Mouse (Mus musculus): ENCODE results near the gene Atp2a2. TPM values are rescaled to one million over a fixed set of nuclear protein-coding genes. Genes with fewer than 3 reads are reported as not detected.

The Atp2a2 gene
- polyA plus RNA-seq, 1 experiment from 2014 or later, result 29.1 TPM

DNA sequence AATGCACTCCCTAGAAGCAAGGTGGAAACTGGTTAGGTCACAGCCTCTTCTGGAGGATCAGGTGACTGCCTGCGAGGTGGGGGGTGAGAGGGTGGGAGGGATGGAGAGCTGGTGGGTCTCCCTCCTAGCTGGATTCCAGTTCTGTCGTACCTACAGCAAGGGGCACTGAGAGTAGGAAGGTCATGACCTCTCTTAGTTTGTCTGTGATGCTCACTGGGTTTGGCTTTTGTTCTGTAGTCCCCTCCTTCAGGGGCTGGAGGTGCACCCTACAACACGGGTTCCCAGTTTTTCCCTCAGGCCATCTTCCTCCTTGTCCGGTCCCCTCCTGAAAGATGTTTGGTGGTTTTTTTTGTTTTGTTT is 1.7 kb upstream of the Atp2a2 start:
- WGBS, result 33% methylated on average over 4 of the region's 4 CpGs
- H3K27ac ChIP-seq, result no peak overlapping the region

DNA sequence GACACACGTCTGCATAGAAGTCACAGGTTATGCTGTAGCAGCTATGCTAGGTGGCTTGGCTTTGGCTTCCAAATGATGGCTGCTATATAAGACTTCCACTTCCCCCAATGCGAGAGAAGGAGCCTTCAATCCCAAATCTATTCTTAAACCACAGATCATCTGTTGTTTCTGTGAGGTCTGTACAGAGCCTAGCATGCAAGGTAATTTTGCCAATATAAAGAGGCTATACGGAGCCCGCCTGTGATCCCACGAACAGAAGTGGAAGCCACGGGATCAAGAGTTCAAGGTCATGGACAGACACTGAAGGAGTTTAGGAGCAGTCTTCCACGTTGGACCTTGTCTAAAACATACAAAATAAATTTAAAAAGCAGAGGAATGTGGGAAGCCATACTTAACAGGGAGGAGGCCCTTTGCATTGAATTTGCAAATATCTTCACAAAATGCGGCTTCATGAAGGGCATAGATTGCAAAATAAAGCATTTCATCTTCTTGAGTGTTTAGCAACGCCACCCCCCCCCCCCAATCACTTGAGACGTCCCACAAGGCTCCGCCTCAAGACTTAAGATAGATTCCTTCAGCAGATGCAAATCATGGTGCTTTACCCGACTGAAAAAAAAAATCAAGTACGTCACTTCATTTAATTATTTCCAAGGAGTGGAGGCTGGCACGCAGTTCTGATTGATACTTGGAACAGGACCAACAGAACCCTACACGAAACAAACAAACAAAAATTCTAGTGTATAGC is 1.2 kb upstream of the Atp2a2 start:
- peak overlapping the region; percentile 86 for H3K4me2 ChIP-seq
- H3K36me3 ChIP-seq, result no peaks in the 10 kb centered on the region; the same call in 1 of the 2 replicates
- peak overlapping the region; percentile 79 for H3K9ac ChIP-seq
- peaks cover 23% of the 10 kb centered on the region for H3K4me1 ChIP-seq
- H3K27me3 ChIP-seq, result no peaks in the 10 kb centered on the region
- 37% methylated on average over 15 of the region's 15 CpGs for WGBS
- H3K9me3 ChIP-seq, result no peaks in the 10 kb centered on the region
- peak overlapping the region; percentile 91 for H3K27ac ChIP-seq
- no peak for ATAC-seq (ENCODE audit: insufficient number of reproducible peaks, low FRiP score, low TSS enrichment, low read depth)
- H3K4me3 ChIP-seq, result peak overlapping the region; percentile 82

More for the DNA sequence above, 1.7 kb upstream of the Atp2a2 start:
- no peak for ATAC-seq (ENCODE audit: insufficient number of reproducible peaks, low FRiP score, low TSS enrichment, low read depth)
- H3K9ac ChIP-seq, result no peak overlapping the region
- H3K4me1 ChIP-seq, result peaks cover 20% of the 10 kb centered on the region
- no peak overlapping the region for H3K4me2 ChIP-seq
- H3K36me3 ChIP-seq, result no peaks in the 10 kb centered on the region
- H3K9me3 ChIP-seq, result no peaks in the 10 kb centered on the region
- no peak overlapping the region for H3K4me3 ChIP-seq
- no peaks in the 10 kb centered on the region for H3K27me3 ChIP-seq

DNA sequence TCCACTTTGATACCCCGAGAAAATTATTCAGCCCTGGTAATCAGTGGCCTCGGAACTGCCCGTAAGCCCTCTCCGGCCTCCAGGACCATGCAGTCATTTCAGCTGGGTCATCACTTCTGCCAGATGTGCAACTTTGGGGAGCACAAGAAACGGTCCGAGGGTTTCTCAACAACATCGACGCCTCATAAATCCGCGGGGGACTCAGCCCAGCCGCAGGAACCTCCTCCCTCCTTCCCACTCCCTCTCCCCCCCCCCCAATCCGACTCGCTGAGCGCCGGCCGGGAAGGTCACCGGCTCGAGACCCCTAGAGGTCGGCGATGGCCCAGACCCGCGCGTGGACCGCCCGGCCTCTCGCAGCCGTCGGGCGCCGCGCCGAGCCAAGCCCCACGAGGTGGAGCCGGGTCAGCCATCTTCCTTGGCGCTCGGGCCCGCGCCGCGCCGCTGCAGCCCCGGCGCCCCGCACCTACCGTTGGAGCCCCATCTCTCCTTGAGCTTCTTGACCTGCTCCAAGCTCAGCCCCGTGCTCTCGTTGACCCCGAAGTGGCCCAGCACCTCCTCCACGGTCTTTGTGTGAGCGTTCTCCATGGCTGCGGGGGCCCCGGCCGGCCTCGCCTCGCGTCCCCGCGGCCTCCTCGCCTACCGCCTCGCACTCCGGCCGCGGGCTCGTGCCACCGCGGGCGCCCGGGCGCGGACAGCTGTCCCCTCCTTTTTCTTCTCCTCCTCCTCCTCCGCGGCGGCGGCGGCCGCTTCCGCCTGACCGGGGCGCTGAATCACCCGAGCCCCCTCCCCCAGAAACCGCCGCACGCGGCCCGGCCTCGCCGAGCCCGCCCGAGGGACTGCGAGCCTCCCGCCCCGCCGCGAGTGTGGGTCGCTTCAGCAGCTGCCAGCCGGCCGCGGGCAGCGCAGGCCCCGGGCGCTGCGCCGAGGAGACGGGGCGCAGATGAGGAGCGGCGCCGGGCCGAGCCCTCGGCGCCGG is 636 bp downstream of the Atp2a2 start:
- WGBS, result under 1% methylated on average over 109 of the region's 113 CpGs
- H3K4me3 ChIP-seq, result peak overlapping the region; percentile 82
- H3K36me3 ChIP-seq, result peaks cover 9% of the 10 kb centered on the region
- ATAC-seq (ENCODE audit: insufficient number of reproducible peaks, low FRiP score, low TSS enrichment, low read depth), result peak; percentile 27
- no peaks in the 10 kb centered on the region for H3K27me3 ChIP-seq
- peaks cover 26% of the 10 kb centered on the region for H3K4me1 ChIP-seq
- no peaks in the 10 kb centered on the region for H3K9me3 ChIP-seq
- H3K4me2 ChIP-seq, result peak overlapping the region; percentile 44
- H3K9ac ChIP-seq, result peak overlapping the region; percentile 90
- H3K27ac ChIP-seq, result peak overlapping the region; percentile 99

- Histone ChIP-seq H3K27ac (peak overlapping the region; percentile 99; the same call in 1 of the 2 replicates), H3K4me1 (peaks cover 26% of the 10 kb centered on the region), H3K4me2 (peak overlapping the region; percentile 44), H3K27me3 (no peaks in the 10 kb centered on the region), H3K36me3 (peaks cover 17% of the 10 kb centered on the region), H3K9ac (peak overlapping the region; percentile 90), H3K4me3 (peak overlapping the region; percentile 82), H3K9me3 (no peaks in the 10 kb centered on the region)
- no peak for ATAC-seq (ENCODE audit: insufficient number of reproducible peaks, low FRiP score, low TSS enrichment, low read depth)
- WGBS, result 19% methylated on average over 5 of the region's 5 CpGs
Observed at GRCm38 (mm10) chr5:122500563-122500962, 1.5 kb downstream of the Atp2a2 start.

GRCm38 (mm10) chr5:122500141-122500540 is 1.9 kb downstream of the Atp2a2 start:
- no peaks in the 10 kb centered on the region for H3K9me3 ChIP-seq
- no peak for ATAC-seq (ENCODE audit: insufficient number of reproducible peaks, low FRiP score, low TSS enrichment, low read depth)
- H3K9ac ChIP-seq, result no peak overlapping the region
- H3K36me3 ChIP-seq, result peaks cover 18% of the 10 kb centered on the region
- H3K4me2 ChIP-seq, result peak overlapping the region; percentile 44
- no peaks in the 10 kb centered on the region for H3K27me3 ChIP-seq
- peaks cover 26% of the 10 kb centered on the region for H3K4me1 ChIP-seq
- H3K27ac ChIP-seq, result no peak overlapping the region
- peak overlapping the region; percentile 82 for H3K4me3 ChIP-seq
- 40% methylated on average over 4 of the region's 4 CpGs for WGBS

DNA sequence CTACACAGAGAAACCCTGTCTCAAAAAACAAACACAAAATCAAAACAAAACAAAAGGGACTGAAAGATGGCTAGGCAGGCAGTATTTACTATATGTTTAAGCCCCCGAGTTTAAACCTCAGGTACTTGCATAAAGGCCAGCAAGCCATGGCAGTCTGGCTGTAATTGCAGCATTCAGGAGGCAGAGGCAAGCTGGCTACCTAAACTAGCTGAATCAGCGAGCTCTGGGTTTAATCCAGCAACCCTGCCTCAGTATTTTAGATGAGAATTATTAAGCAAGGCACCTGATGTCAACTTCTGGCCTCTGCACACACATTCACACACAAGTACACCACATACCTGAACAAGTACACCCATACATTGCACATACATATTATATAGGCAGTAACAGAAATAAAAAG is 4.0 kb downstream of the Atp2a2 start:
- no peak overlapping the region for H3K4me2 ChIP-seq
- WGBS, result 49% methylated on average over 2 of the region's 2 CpGs
- no peak overlapping the region for H3K4me3 ChIP-seq
- no peaks in the 10 kb centered on the region for H3K27me3 ChIP-seq
- peaks cover 28% of the 10 kb centered on the region for H3K36me3 ChIP-seq
- peaks cover 19% of the 10 kb centered on the region for H3K4me1 ChIP-seq
- H3K9ac ChIP-seq, result no peak overlapping the region
- H3K27ac ChIP-seq, result no peak overlapping the region
- no peak for ATAC-seq (ENCODE audit: insufficient number of reproducible peaks, low FRiP score, low TSS enrichment, low read depth)
- H3K9me3 ChIP-seq, result no peaks in the 10 kb centered on the region

DNA sequence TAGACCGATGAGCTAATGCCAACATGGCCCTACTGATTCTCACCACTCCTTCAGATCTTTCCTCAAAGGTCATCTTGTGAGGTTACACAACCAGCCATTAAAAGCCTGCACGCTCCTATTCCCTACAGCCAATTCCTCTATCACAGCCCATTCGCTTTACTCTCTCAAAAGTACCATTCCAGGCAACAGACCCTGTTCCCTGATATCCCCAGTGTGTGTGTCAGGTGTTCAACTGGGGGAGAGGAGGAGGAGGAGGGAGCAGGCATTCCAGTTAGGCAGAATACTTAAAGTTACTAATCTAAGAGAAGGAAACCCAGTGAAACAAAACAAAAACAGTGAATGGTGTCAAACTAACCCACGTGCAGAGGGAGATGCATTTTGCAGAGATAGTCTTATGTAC is 5.0 kb downstream of the Atp2a2 start:
- H3K4me2 ChIP-seq, result no peak overlapping the region
- no peak for ATAC-seq (ENCODE audit: insufficient number of reproducible peaks, low FRiP score, low TSS enrichment, low read depth)
- no peaks in the 10 kb centered on the region for H3K27me3 ChIP-seq
- peaks cover 14% of the 10 kb centered on the region for H3K4me1 ChIP-seq
- H3K4me3 ChIP-seq, result no peak overlapping the region
- H3K9ac ChIP-seq, result no peak overlapping the region
- 84% methylated on average over 4 of the region's 4 CpGs for WGBS
- H3K27ac ChIP-seq, result no peak overlapping the region
- H3K36me3 ChIP-seq, result peaks cover 37% of the 10 kb centered on the region
- H3K9me3 ChIP-seq, result no peaks in the 10 kb centered on the region

DNA sequence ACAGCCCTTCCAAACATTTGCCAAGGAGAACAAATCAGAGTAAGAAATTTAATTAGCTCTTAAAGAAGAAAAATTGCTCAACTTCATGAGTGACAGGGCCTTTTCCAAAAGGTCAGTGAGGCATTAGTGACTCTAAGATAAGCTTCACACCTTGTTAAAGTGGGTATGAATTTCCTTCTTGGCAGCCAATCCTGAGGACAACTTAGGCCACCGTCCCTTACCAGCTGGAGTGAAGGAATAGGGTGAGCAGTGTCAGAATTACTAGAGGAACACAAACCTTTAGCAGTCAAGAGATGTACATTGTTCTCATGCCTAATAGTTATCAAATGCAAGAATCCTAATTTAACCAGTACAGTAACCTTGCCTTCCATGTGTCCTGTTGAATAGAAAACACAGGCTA is 7.6 kb downstream of the Atp2a2 start:
- 44% methylated on average over 1 of the region's 1 CpGs for WGBS
- no peak overlapping the region for H3K9ac ChIP-seq
- no peak for ATAC-seq (ENCODE audit: insufficient number of reproducible peaks, low FRiP score, low TSS enrichment, low read depth)

GRCm38 (mm10) chr5:122493035-122493434 is 9.0 kb downstream of the Atp2a2 start:
- Histone ChIP-seq H3K27me3 (no peaks in the 10 kb centered on the region), H3K4me1 (peaks cover 2% of the 10 kb centered on the region; the same call in 1 of the 2 replicates), H3K4me2 (no peak overlapping the region), H3K27ac (no peak overlapping the region), H3K9me3 (no peaks in the 10 kb centered on the region), H3K9ac (no peak overlapping the region), H3K4me3 (no peak overlapping the region), H3K36me3 (peaks cover 70% of the 10 kb centered on the region)
- 86% methylated on average over 2 of the region's 2 CpGs for WGBS
- ATAC-seq (ENCODE audit: insufficient number of reproducible peaks, low FRiP score, low TSS enrichment, low read depth), result no peak

More for the DNA sequence above, 7.6 kb downstream of the Atp2a2 start:
- H3K36me3 ChIP-seq, result peaks cover 56% of the 10 kb centered on the region
- H3K4me1 ChIP-seq, result peaks cover 8% of the 10 kb centered on the region
- no peaks in the 10 kb centered on the region for H3K27me3 ChIP-seq
- H3K4me2 ChIP-seq, result no peak overlapping the region
- H3K4me3 ChIP-seq, result no peak overlapping the region
- no peak overlapping the region for H3K27ac ChIP-seq
- no peaks in the 10 kb centered on the region for H3K9me3 ChIP-seq

DNA sequence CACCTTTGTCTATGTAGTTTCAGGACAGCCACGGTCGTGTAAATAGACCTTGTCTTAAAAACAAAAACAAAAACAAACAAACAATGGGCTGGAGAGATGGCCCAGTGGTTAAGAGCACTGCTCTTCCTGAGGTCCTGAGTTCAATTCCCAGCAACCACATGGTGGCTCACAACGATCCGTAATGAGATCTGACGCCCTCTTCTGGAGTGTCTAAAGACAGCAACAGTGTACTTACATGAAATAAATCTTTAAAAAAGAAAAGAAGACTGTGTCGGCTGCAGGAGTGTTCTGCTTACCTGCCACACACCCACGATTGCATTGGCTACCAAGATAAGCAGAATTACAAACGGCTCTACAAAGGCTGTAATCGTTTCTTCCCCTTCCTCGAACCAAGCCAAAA is 10.6 kb downstream of the Atp2a2 start:
- H3K9me3 ChIP-seq, result no peaks in the 10 kb centered on the region
- no peak for ATAC-seq (ENCODE audit: insufficient number of reproducible peaks, low FRiP score, low TSS enrichment, low read depth)
- 84% methylated on average over 10 of the region's 10 CpGs for WGBS
- H3K4me3 ChIP-seq, result no peak overlapping the region
- no peak overlapping the region for H3K9ac ChIP-seq
- no peak overlapping the region for H3K27ac ChIP-seq
- H3K4me1 ChIP-seq, result no peaks in the 10 kb centered on the region
- H3K36me3 ChIP-seq, result peaks cover 71% of the 10 kb centered on the region
- no peaks in the 10 kb centered on the region for H3K27me3 ChIP-seq
- H3K4me2 ChIP-seq, result no peak overlapping the region

- Histone ChIP-seq H3K36me3 (peaks cover 72% of the 10 kb centered on the region), H3K4me3 (no peak overlapping the region), H3K9ac (no peak overlapping the region), H3K4me2 (no peak overlapping the region), H3K4me1 (no peaks in the 10 kb centered on the region), H3K27me3 (no peaks in the 10 kb centered on the region), H3K27ac (no peak overlapping the region), H3K9me3 (no peaks in the 10 kb centered on the region)
- 93% methylated on average over 2 of the region's 2 CpGs for WGBS
- no peak for ATAC-seq (ENCODE audit: insufficient number of reproducible peaks, low FRiP score, low TSS enrichment, low read depth)
Observed at GRCm38 (mm10) chr5:122490148-122490547, 11.9 kb downstream of the Atp2a2 start.

DNA sequence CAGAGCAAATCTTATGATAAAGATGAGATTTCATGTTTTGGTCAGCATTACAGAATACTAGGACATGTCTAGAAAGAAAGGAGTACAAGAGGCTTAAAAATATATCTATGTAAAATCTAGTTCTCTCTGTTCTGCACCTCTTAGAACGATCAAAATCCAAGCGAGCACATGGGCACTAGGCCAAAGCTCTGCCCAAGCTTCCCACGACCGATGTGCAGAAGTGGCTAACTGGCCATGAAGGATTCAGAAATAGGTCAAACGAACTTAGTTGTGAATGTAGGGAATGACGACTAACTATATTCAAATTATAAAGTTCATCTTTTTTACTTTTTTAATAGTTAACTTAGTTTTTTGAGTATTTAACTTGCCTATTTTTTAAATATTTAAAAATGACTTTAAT is 14.2 kb downstream of the Atp2a2 start:
- H3K27me3 ChIP-seq, result no peaks in the 10 kb centered on the region
- 87% methylated on average over 6 of the region's 6 CpGs for WGBS
- peaks cover 80% of the 10 kb centered on the region for H3K36me3 ChIP-seq
- H3K4me1 ChIP-seq, result no peaks in the 10 kb centered on the region
- H3K9ac ChIP-seq, result no peak overlapping the region
- no peak overlapping the region for H3K4me2 ChIP-seq
- no peak for ATAC-seq (ENCODE audit: insufficient number of reproducible peaks, low FRiP score, low TSS enrichment, low read depth)
- no peak overlapping the region for H3K4me3 ChIP-seq
- no peaks in the 10 kb centered on the region for H3K9me3 ChIP-seq
- H3K27ac ChIP-seq, result no peak overlapping the region

Measured in limb, embryonic 15.5 days (tissue).